Mouse (Mus musculus): ENCODE results near the gene Pam.
"Not testable (repeated sequence)": the region's sequence is repeated elsewhere in the genome, so short reads cannot be mapped to it uniquely, and the experiment has no call there.

The Pam gene

DNA sequence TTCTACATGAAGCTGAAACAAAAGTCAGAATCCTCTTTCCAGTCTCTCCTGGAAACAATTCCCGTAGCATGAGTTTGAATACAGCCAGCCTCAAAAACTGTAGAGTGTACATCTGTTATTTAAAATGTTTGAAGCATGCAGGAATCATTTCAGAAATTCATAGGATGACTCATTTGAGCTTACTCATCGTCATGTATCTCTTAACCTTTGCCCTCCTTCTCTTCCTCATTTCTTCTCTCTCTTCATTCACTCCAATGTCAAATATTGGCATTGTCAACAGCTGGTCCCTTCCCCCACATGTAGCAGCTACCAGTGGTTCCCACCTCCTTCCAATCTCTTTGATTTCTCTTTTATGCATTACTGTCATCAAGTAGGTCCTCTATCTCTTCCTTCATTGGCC is 59.7 kb downstream of the Pam start:
- no peak for DNase-seq (ENCODE audit: low read depth)

DNA sequence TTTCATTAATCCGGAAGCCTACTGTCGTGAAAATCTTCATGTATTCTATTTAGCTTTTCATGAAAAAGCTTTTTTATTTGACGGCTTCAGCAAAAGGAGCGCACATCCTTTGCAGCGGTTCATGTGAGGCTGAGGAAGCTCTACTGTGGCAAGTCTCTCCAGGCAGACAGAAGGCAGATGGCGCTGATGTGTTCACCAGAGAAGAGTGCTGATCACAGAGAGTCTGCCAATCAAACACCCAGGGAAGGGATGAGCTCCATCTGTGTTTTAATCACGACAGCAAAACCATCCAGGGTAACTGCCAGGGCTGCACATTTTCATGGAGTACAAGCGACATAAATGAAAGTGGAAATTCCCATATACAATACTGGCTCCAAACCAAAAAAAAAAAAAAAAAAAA is 63.6 kb downstream of the Pam start:
- DNase-seq (ENCODE audit: low read depth): no peak

- no peak for DNase-seq (ENCODE audit: low read depth)
These were observed 66.4 kb downstream of the Pam start for GRCm38 (mm10) chr1:98029025-98029424.

- peak; percentile 9 for DNase-seq (ENCODE audit: low read depth)
These were observed 67.0 kb downstream of the Pam start for GRCm38 (mm10) chr1:98028468-98028867.

DNA sequence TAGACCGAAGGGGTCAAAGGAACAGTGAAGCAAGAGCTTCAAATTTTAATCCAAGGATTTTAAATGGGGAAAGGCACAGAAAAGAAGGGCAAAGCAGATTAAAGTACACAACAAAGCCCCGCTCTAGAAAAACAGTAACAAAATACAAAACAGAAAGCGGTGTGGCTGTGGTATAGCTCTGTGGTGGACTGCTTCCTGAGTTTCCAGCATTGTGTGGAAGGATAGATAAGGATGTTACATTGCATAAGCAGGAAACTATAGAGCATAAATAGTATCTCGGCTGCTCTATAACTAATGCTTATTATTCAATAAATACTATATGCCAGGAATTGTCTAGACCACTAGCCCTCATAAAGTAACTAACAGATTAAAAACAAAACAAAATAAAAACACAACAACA is 67.5 kb downstream of the Pam start:
- DNase-seq (ENCODE audit: low read depth): no peak

GRCm38 (mm10) chr1:98025924-98026640 is 69.4 kb downstream of the Pam start:
- no peak for DNase-seq (ENCODE audit: low read depth)

DNA sequence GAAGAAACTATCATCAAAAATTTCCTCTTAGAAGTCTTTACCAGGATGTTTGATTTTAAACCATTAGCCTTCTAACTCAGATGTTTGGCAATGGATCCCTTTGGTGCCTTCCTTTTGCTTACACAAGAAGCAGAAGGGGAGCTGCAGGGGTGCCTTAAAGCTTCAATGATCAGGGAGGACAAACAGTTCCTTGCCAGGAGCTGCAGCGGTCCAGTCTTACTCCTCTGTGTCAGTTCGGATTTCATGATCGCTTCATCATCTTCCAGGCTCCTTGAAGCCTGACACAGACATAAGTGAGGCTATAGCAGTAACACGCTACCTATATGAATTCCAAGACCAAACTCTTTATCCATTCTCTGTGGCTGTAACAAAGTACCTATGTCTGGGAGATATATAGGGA is 71.6 kb downstream of the Pam start:
- no peak for DNase-seq (ENCODE audit: low read depth)

GRCm38 (mm10) chr1:98018987-98019386 is 76.5 kb downstream of the Pam start:
- no peak for DNase-seq (ENCODE audit: low read depth)

GRCm38 (mm10) chr1:98016004-98016848 is 79.2 kb downstream of the Pam start:
- DNase-seq (ENCODE audit: low read depth): no peak

DNA sequence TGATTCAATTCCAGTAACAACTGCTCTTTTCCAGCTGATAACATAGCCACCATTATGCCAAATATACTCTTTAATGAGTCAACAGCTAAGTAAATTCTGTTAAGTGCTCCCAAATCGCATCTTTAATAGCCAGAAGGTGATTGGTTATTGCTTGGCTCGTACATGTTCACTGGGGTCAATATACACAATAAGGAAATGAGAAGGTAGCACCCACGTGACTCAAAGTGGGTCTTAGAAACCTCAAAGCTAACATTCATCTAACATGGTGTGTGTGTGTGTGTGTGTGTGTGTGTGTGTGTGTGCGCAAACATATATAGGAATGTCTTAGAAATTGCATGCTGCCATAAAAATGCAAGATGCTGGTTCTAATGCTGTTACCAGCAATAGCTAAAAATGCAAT is 79.9 kb downstream of the Pam start:
- DNase-seq (ENCODE audit: low read depth): no peak

GRCm38 (mm10) chr1:98002561-98003425 is 92.7 kb downstream of the Pam start:
- no peak for DNase-seq (ENCODE audit: low read depth)

- no peak for DNase-seq (ENCODE audit: low read depth)
These were observed 96.0 kb downstream of the Pam start for GRCm38 (mm10) chr1:97999465-97999864.

GRCm38 (mm10) chr1:97998961-97999360 is 96.5 kb downstream of the Pam start:
- DNase-seq (ENCODE audit: low read depth): not testable (repeated sequence)

- DNase-seq (ENCODE audit: low read depth): no peak
These were observed 98.4 kb downstream of the Pam start for GRCm38 (mm10) chr1:97997088-97997487.

GRCm38 (mm10) chr1:97991976-97992375 is 103.5 kb downstream of the Pam start:
- DNase-seq (ENCODE audit: low read depth): no peak

- DNase-seq (ENCODE audit: low read depth): no peak
These were observed 112.3 kb downstream of the Pam start for GRCm38 (mm10) chr1:97983189-97983588.

DNA sequence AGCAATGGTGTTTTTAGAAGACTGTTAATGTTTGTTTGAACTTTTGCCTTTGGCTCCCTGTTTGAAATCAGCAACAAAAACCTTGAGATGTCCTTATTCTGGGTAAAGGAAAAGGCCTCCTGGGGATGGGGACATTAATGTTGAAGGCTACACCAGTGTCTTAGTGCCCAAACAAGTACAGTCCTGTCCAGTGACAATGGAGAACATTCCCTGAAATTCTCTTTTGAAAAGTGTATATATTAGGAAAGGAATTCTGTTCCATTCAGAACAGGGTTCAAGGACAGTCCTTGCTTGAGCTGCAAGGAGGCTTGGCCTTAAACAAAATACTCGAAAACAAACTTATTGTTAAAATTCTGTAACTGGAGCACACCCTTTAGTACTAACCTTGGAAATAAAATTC is 116.0 kb downstream of the Pam start:
- no peak for DNase-seq (ENCODE audit: low read depth)

DNA sequence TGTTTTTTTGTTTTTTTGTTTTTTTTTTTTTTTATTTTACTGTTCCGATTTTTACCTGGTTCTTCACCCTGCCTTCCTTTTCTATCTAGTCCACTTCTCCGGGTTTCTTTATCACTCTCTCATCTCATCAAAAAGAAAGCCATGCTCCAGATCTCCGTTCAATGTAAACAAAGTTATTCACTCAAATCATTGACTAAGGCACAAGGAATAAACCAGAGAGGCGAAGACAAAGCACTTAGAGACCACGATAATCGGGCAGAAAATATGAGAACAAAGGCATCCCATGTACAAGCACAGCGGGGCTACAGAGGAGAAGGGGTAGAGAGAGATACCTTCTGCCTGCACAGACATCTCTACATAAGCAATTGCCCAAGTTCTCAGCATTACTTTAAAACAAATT is 117.9 kb downstream of the Pam start:
- DNase-seq (ENCODE audit: low read depth): no peak

DNA sequence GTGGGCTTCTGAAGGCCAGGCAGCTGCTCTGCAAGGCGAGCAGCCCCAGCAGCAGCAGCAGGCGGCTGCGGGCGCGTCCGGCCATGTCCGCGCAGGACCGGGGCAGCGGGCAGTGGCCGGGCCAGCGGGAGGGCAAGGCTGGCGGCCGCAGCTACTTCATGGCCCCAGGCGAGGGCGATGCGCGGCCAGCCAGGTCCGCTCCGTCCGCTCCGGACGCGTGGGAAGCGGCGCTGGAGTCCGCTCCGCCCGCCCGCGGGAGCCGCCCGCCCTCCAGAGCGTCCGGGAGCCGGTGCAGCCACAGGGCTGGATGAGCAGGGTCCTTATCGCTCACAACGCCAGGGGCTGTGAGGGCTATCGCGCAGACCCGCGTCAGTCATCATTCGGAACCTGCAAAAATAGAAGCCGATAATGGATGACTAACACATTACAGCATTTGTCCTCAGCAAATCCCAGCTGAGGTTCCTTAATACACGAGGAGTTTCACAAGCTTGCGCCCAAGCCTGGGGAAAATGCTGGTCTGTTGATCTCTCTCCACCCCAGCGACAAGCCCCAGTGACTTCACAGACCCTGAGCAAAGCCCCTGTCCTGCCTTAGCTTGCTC is 118.5 kb downstream of the Pam start:
- DNase-seq (ENCODE audit: low read depth): peak; percentile 29

DNA sequence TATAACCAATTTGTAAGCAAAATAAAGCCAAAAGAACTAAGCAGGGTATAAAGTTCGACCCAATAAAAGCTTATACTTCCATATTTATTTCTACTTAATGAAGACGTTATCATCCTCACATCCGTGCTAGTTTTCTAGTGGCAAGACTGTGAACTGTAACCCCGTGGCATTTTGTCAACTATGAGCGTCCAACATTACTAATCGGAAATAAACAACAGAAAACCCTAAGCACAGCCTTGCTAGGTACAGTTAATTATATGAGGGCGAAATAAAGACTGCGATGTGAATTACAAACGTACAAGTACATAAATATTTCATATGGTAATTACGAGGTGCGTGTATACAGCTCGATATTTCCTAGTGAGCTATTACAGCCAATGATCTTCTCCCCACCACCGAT is 119.4 kb downstream of the Pam start:
- no peak for DNase-seq (ENCODE audit: low read depth)

- no peak for DNase-seq (ENCODE audit: low read depth)
These were observed 120.5 kb downstream of the Pam start for GRCm38 (mm10) chr1:97974968-97975367.

DNA sequence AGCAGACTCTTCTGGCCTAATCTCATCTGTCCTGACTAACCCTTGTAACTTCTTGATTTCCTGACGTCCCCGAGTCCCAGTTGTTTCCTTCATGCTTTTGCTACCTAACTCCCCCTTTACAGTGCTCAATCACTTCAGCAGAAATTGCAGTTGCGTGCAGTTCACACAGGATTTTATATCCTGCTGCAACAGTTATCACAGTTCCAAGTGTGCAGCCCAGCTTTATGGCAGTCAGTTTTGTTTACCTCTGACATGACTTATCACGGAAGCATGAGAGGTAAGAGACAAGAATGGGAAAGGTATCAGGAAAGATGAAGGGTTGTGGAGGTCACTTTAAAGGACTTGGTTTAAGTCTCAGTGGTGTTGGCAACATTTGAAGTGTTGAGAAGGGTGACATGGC is 125.7 kb downstream of the Pam start:
- no peak for DNase-seq (ENCODE audit: low read depth)
